Mouse (Mus musculus): Measurements from ENCODE around the gene Recql5.

DNA sequence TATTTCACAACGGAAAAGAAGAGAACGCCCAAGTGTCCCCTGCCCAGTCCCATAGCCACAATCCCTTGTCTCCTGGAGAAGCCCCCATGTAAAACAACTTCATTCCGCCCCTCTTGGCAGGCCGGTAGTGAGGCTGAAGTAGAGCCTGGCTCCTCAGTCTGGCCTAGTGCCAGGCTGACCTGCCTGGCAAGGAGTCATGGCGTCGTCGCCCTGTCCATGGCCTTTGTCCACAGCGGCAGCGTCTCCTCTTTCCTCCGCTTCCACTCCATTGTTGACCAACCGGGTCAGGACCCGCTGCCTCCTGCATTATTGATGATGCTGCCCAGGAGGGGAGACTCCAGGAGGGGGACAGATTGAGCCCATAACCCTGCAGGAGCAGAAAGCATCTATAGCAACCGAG is 75.3 kb downstream of the Recql5 start:
- TF ChIP-seq CTCF (IDR thresholded peaks at IDR 0.05; ENCODE audit: borderline replicate concordance, extremely low read depth, insufficient read depth, insufficient read length) (no peak), POLR2A (IDR thresholded peaks at IDR 0.05; ENCODE audit: borderline replicate concordance, extremely low read depth, insufficient read depth, insufficient read length, poor library complexity, severe bottlenecking) (no peak)

Data from brain, embryonic 14.5 days (tissue).